Mouse (Mus musculus) brain, embryonic 18.5 days (tissue): ENCODE results near the gene Rin2.

Experiments used
- DNase-seq: peaks from one replicate; pipeline ENCODE4 v3.0.0-alpha.2; 2012; ENCODE audit warnings: low read depth, low spot score

Gene Rin2

GRCm38 (mm10) chr2:145787486-145787885 is 112.5 kb downstream of the Rin2 start:
- DNase-seq, result no peak

GRCm38 (mm10) chr2:145788562-145789346 is 113.7 kb downstream of the Rin2 start:
- no peak for DNase-seq

DNA sequence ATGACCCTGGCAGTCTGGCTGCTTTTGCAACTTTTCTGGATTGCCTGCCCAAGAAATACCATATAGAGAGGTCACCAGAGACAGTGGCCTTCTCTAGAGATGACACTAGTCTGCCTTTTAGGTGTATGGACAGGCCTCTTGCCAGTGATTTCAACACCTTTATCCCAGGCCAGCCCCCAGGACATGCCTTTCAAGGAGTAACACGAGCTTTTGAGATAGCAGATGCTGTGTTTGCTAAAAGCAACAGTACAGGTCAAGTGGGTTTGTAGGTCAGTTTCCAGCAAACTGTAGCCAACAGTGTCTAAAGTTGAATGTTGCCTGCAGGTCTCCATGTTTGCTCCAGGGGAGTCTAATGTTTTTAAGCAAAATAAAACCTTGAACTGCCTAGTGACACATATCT is 118.7 kb downstream of the Rin2 start:
- DNase-seq, result no peak

GRCm38 (mm10) chr2:145794318-145794954 is 119.4 kb downstream of the Rin2 start:
- DNase-seq, result no peak

DNA sequence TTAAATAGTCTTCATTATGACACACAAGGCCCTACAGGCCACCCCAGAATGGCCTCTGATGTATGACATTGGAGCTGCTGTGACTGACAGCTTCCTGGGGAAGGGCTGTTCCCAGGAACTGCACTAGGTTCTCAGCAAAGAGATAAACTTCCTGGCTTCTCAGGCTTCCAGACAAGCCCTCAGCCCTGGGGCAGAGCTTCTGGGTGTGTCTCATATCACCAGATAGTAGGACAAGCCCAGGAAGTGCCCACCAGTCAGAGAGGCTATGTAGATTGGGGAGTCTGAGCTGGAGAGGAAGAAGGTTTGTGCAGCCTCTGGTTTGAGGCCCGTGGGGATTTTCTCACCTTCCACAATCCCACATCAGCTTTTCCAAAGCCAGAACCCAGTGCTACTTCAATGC is 122.8 kb downstream of the Rin2 start:
- no peak for DNase-seq

DNA sequence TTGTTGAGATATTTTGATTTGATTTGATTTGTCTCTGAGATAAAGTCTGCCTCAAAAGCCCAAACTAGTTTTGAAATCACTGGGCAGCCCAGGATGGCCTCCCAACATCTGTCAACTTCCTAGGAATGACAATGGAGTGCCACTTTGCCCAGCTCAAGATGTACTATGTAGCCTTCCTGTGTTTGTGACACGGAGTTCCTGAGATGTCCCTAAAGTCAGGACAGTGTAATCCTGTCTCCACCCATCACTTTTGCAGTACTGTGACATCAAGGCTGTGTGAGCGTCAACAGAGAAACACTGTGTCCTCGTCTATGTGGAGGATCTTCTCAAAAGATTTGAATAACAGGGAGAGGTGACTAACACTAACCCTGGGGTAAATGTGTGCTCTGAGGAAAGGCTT is 123.9 kb downstream of the Rin2 start:
- no peak for DNase-seq

GRCm38 (mm10) chr2:145801322-145802052 is 126.5 kb downstream of the Rin2 start:
- no peak for DNase-seq

DNA sequence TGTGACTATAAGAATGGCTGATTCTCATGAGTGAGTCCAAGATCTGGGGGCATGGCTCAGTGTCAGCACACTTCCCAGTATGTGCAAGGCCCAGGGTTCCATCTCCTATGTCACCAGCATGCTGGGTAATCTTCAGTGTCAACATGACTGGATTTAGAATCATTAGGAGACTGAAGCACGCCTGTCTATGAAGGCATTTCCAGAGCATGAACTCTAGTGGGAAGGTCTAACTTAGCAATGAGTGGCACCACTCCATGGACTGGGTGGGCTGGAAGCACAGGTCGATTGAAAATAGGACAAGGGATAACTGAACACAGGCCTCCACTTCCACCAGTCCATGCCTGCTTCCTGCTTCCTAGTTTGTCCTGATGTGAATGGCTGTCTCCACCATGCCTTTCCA is 127.6 kb downstream of the Rin2 start:
- DNase-seq, result no peak

- no peak for DNase-seq
These were observed 128.9 kb downstream of the Rin2 start for GRCm38 (mm10) chr2:145803822-145804342.

GRCm38 (mm10) chr2:145804524-145804923 is 129.5 kb downstream of the Rin2 start:
- no peak for DNase-seq

DNA sequence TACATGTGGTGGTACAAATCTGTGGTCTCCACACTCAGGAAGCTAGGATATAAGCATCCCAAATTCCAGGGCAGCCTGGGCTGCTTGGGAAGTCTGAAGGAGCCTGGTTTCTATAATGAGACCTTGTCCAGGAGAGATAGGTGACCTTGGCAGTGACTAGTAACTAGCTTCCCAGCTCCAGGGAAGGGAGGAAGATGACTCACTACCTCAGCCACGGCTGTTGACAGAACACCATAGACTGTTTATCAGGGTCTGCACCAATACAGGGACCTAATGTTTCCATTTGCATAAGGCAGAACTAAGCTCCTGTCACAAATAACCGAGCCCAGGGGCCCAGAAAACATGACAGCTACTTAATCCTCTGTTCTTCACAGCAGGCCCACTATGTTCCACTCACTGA is 132.3 kb downstream of the Rin2 start:
- no peak for DNase-seq

- no peak for DNase-seq
These were observed 133.2 kb downstream of the Rin2 start for GRCm38 (mm10) chr2:145808251-145808650.

DNA sequence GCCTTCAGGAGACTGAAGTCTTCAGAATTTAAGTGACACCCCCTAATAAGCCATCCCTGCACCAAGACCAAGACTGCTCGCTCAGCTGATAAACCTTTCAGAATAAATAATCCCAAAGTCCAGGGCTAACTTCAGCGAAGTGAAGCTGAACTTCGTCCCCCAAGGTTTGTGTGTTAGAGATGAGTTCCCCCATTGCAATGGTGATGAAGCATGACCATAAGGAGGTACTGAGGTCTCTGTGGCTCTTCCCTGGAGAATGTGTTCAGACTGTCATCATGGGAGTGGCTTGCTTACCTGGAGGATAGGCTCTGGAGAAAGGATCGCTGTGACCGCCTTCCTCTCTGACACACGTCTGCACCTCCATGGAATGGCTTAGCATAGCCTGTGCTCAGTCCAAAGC is 133.7 kb downstream of the Rin2 start:
- DNase-seq, result no peak

- DNase-seq, result no peak
These were observed 135.7 kb downstream of the Rin2 start for GRCm38 (mm10) chr2:145810676-145811075.

DNA sequence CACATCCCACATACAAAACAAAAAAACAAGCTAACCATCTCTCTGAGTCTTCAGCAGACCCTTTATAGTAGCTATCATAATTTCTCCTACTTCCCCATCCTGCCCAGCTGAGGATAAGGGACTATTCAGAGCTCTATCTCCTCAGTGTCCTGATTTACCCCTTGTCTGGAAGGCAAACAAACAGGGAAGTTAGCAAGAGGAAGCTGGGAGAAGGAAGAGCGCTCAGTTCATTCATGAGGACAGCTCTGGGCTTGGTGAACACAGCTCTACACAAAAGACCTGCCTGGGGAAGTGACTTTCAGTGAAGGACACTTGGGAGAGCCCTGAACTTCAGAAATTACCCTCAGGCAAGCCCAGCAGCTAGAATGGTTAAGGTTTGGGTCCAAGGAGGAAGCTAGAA is 137.8 kb downstream of the Rin2 start:
- DNase-seq, result no peak

DNA sequence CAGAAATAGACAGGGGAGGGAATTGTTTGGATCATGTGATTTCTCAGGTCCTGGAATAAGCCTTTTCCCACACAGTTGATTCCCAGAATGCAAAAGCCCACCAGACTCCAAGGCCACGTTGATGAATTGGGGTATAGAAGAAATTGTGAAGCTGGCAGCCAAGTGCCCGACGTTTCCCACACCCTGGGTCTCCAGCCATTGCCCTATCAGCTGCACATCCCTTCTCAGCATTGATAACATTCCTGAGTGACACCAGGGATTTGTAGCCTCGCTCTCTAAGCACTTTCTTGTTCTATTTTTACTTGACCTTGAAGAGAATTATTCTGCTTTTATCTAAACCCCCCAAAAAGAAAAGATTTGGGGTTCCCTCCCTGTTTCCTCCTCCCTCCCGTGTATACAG is 142.2 kb downstream of the Rin2 start:
- no peak for DNase-seq

GRCm38 (mm10) chr2:145822013-145822782 is 147.2 kb downstream of the Rin2 start:
- DNase-seq, result no peak

DNA sequence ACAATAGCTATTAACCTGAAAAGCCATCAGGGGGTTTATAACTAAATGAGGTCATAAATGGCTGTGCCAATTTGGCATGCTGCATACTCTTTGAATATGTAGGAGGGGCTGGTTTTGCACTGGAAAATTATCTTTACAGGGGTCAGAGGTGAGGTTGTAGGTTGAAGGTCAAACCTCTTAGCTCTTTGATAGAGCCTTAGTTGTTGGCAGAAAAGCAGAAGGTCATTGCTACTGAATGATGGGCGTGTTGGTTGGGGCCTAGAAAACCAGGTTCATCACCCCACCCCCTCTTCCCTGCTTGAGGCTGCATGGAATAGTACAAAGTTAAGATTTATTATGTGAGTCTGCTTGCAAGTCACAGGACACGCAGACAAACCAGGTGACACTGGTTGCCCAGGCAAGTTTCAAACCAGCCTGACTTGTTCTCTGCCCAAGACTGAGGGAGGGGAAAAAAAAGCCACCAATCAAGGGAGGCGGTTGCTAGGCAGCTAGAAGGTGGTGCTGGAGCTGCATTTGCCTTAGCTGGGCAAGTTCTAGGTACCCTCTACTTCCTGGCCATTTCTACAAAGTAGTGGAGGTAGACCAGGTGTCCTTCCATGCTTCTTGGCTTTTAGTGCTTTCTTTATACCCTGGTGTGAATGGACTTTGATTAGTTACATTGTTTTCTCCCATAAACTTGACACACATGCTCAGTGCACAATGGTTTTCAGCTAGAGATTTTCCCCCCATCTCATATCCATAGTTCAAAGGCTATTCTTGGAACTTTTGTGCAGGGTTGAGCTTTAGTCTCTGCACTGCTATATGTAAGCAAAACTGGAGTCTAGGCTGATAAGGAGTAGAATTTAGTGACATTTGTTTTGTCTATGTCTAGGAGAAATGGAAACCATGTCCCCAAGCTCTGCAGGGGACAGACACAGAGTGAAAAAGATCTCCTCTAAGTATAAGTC is 148.0 kb downstream of the Rin2 start:
- DNase-seq, result no peak

- DNase-seq, result no peak
These were observed 149.7 kb downstream of the Rin2 start for GRCm38 (mm10) chr2:145824749-145825148.

DNA sequence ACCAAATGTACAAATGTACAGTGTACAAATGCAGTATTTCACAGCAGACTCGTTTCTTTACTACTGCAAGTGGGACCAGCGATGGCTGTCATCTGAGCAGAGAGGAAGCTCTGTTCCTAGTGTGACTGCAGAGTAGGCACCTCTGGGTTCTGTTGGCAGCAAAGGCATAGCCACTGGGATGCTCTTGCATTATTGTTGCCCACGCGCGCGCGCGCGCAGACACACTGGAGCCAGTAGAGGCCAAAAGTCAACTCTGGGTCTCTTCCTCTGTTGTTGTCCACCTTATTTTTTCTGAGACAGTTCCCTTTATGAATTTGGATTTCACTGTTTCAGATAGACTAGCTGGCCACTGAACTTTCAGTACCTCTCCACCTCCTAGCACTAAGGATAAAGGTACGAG is 150.2 kb downstream of the Rin2 start:
- DNase-seq, result no peak

DNA sequence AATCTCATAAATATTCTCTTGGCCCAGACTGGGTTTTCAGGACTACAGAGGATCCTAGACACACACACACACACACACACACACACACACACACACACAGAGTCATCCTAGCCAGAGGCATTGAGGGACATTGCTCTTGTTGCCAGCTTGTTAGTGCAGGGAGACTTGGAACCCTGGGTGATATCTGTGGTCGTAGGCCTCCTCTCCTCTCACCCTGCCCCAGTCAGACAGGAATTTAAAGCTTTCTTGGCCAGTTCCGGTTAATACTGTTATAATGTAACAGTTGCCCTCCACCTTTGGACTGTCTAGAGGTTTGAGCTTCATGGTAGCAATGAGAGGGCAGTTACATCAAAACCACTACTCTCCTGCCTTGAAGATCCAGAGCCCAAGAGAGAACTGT is 152.9 kb downstream of the Rin2 start:
- no peak for DNase-seq
